Mouse (Mus musculus) neural tube, embryonic 11.5 days (tissue): ENCODE measurements around the gene Pik3ca. TPM values are rescaled to one million over a fixed set of nuclear protein-coding genes. Genes with fewer than 3 reads are reported as not detected.

ENCODE experiments used
- ATAC-seq: fragments of 200-750 bp; cut with Nextera tagmentation; 2 replicates; pipeline ENCODE4 v1.8.0; 2017; ENCODE audit warnings: moderate number of reproducible peaks, mild to moderate bottlenecking, moderate TSS enrichment, moderate library complexity; ENCODE audit not compliant: insufficient read depth, low FRiP score, low TSS enrichment
- DNase-seq: peaks from one replicate; pipeline ENCODE4 v3.0.0-alpha.2; 2015; ENCODE audit warnings: low spot score
- H3K27ac ChIP-seq: fragments of 300-500 bp; sonication (generic); 2 replicates; pipeline ENCODE4 v1.5.1; 2014; ENCODE audit warnings: low read depth, mild to moderate bottlenecking, low read length
- H3K27me3 ChIP-seq: fragments of 300-500 bp; sonication (generic); 2 replicates; pipeline ENCODE4 v1.6.1; 2014; ENCODE audit warnings: mild to moderate bottlenecking, low read length, mixed read lengths; ENCODE audit not compliant: control insufficient read depth, insufficient read depth
- H3K36me3 ChIP-seq: fragments of 300-500 bp; sonication (generic); 2 replicates; pipeline ENCODE4 v1.6.1; 2014; ENCODE audit warnings: mild to moderate bottlenecking, low read length, moderate library complexity, mixed read lengths; ENCODE audit not compliant: control insufficient read depth, insufficient read depth
- H3K4me1 ChIP-seq: fragments of 300-500 bp; sonication (generic); 2 replicates; pipeline ENCODE4 v1.6.1; 2014; ENCODE audit warnings: low read length, mixed read lengths; ENCODE audit not compliant: control insufficient read depth, insufficient read depth
- H3K4me2 ChIP-seq: fragments of 300-500 bp; sonication (generic); 2 replicates; pipeline ENCODE4 v1.6.1; 2014; ENCODE audit warnings: low read depth, mild to moderate bottlenecking, moderate library complexity
- H3K4me3 ChIP-seq: fragments of 300-500 bp; sonication (generic); 2 replicates; pipeline ENCODE4 v1.5.1; 2014; ENCODE audit warnings: low read depth, low read length
- H3K9ac ChIP-seq: fragments of 300-500 bp; sonication (generic); 2 replicates; pipeline ENCODE4 v1.6.1; 2014; ENCODE audit warnings: mild to moderate bottlenecking, low read length
- H3K9me3 ChIP-seq: fragments of 300-500 bp; sonication (generic); 2 replicates; pipeline ENCODE4 v1.6.1; 2016; ENCODE audit warnings: low read length; ENCODE audit not compliant: control insufficient read depth
- WGBS: fragments of 180-500 bp; shearing (Covaris S2); extraction: QIAGEN DNeasy Blood & Tissue Kit; methylation state at CpG from one replicate; pipeline ENCODE4 v1.1.7; 2014; 5-methylcytosine and 5-hydroxymethylcytosine counted together
- polyA plus RNA-seq: library from polyadenylated mRNA; unstranded; fragments of >200 nt; fragmentation: Nextera tagmentation; extraction: Ambion mirVana; gene quantifications from 2 replicates; pipeline ENCODE4 v1.2.1, GENCODE M21; 2014

Pik3ca gene
- 17.2 and 23.0 TPM in 2 replicates for polyA plus RNA-seq

DNA sequence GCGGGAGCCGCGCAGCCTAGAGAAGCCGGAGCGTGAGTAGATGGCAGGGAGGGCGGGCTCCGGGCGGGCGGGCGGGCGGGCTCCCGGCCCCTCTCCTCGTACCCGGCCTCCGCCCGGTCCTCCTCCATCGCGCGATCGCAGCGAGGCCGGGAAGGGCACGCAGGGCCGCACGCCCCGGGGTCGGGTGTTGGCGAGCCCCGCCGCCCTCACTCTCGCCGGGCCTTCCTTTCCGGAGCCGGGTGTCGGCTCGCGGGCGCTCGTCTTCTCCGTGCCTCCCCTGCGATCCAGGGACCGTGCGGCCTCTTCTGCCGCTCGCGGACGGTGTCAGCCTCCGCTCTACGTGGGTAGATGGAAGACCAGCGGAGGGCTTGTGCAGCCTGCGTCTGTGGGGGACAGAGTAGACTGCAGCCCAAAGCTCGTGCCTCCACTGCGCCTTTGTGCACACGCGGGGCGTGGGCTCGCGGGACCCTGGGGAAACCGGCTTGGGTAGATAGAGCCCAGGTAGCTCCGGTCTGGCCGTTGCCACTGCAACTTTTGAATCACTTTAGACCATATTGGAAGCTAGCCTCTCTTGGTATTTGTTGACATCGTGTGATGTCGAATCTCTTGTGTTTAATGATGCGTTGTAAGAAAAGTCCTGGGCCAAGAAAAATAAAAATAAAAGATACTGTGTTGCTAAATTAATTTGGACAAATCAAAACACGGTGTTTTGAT lies at the start of gene Pik3ca:
Pik3ca (plus strand) TSS at position 211 of the 714 bp plus-strand sequence.
- under 1% methylated on average over 58 of the region's 65 CpGs for WGBS
- peak within 1 kb of the TSS; percentile 88 for H3K4me3 ChIP-seq
- DNase-seq (peak; percentile 72), ATAC-seq (peak; percentile 73)
- H3K36me3 ChIP-seq = no peaks in the 10 kb centered on the region
- peak within 1 kb of the TSS; percentile 98 for H3K27ac ChIP-seq
- peak within 1 kb of the TSS; percentile 94 for H3K9ac ChIP-seq
- H3K27me3 ChIP-seq = no peaks in the 10 kb centered on the region
- no peaks in the 10 kb centered on the region for H3K9me3 ChIP-seq
- H3K4me1 ChIP-seq = peaks cover 13% of the 10 kb centered on the region
- peak within 1 kb of the TSS; percentile 54 for H3K4me2 ChIP-seq

- DNase-seq (no peak), ATAC-seq (no peak)
- H3K4me2 ChIP-seq = no peak overlapping the region
- H3K9ac ChIP-seq = no peak overlapping the region
- no peaks in the 10 kb centered on the region for H3K4me1 ChIP-seq
- no peak overlapping the region for H3K4me3 ChIP-seq
- 91% methylated on average over 6 of the region's 6 CpGs for WGBS
- H3K27ac ChIP-seq = no peak overlapping the region
- H3K9me3 ChIP-seq = no peaks in the 10 kb centered on the region
- H3K27me3 ChIP-seq = no peaks in the 10 kb centered on the region
- 0 out of 2 replicates have a peak, but pooled peaks cover 4% of the 10 kb centered on the region for H3K36me3 ChIP-seq
Measured at GRCm38 (mm10) chr3:32347881-32348280, 49.6 kb upstream of the Pik3ca start.

DNA sequence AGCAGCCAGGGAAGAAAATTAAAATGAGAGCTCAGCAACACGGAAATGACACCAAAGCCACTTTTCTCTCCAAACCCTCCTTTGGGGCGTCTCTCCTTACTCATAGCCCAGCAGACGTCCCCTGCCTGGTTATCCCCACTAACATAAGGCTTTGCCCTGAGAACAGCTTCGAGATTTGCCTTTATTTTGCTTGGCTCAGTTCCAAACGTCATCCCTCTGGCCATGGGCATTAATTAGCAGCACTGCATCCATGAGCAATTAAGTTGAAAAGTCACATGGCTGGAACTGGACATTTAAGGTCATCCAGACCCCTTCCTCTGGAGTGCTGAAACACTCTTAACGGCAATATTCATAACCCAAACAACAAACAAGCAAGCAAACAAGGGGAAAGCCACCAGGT lies 36.2 kb upstream of the Pik3ca start:
- H3K4me3 ChIP-seq = no peak overlapping the region
- H3K27me3 ChIP-seq = no peaks in the 10 kb centered on the region
- no peak overlapping the region for H3K9ac ChIP-seq
- no peak for ATAC-seq
- no peaks in the 10 kb centered on the region; the same call in 1 of the 2 replicates for H3K36me3 ChIP-seq
- H3K9me3 ChIP-seq = no peaks in the 10 kb centered on the region
- H3K4me1 ChIP-seq = 0 out of 2 replicates have a peak, but pooled peaks cover 3% of the 10 kb centered on the region
- no peak for DNase-seq
- 69% methylated on average over 6 of the region's 6 CpGs for WGBS
- no peak overlapping the region for H3K27ac ChIP-seq
- H3K4me2 ChIP-seq = no peak overlapping the region

- 0 out of 2 replicates have a peak overlapping the region, but pooled peaks have one; percentile 1 for H3K4me3 ChIP-seq
- H3K4me2 ChIP-seq = peak overlapping the region; percentile 79
- 0 out of 2 replicates have a peak, but pooled peaks cover 3% of the 10 kb centered on the region for H3K4me1 ChIP-seq
- no peaks in the 10 kb centered on the region for H3K9me3 ChIP-seq
- no peak overlapping the region for H3K27ac ChIP-seq
- H3K36me3 ChIP-seq = no peaks in the 10 kb centered on the region
- H3K9ac ChIP-seq = no peak overlapping the region
- H3K27me3 ChIP-seq = no peaks in the 10 kb centered on the region
- no peak for ATAC-seq
- WGBS = 44% methylated on average over 4 of the region's 4 CpGs
- no peak for DNase-seq
Measured at GRCm38 (mm10) chr3:32364195-32364594, 33.3 kb upstream of the Pik3ca start.

DNA sequence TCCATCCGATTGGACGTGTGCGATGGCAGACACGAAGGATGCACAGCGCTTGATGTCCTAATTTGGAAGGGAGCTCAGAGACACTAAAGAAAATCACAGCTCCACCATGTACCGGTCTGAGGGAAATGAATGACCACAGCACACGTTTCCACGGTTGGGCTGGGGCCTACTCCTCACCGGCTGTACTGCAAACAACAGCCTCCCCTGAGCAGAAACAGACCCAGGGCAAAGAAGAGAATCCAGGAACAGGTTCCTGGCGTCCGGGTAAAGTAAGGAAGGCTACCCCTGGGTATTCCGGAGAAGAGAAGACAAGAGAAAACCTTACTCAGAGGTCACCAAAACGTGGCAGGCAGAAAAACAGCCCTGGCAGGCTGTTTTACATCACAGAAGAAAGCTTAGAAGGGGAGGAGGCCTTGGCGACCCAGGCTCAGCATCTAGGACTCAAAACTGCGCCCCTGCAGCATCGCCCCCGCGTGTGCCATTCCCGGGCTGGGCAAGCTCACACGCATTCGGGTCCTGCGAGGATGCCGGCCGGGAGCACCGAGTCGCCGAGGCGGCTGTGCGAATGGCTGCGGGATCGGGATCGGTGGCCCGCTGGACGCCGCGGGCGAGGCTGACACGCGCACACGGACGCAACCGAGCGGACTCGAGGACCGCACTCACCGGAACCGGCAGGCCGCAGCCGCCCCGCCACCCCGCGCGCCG lies 32.5 kb upstream of the Pik3ca start:
- ATAC-seq (peak; percentile 77), DNase-seq (peak; percentile 72)
- 0 out of 2 replicates have a peak, but pooled peaks cover 3% of the 10 kb centered on the region for H3K4me1 ChIP-seq
- H3K4me3 ChIP-seq = peak overlapping the region; percentile 86
- H3K27me3 ChIP-seq = no peaks in the 10 kb centered on the region
- H3K4me2 ChIP-seq = peak overlapping the region; percentile 79
- 1% methylated on average over 52 of the region's 54 CpGs for WGBS
- no peaks in the 10 kb centered on the region for H3K36me3 ChIP-seq
- peak overlapping the region; percentile 90 for H3K9ac ChIP-seq
- peak overlapping the region; percentile 76 for H3K27ac ChIP-seq
- H3K9me3 ChIP-seq = no peaks in the 10 kb centered on the region

- Histone ChIP-seq H3K27me3 (no peaks in the 10 kb centered on the region), H3K9ac (peak within 1 kb of the TSS; percentile 90), H3K4me3 (peak within 1 kb of the TSS; percentile 86), H3K9me3 (no peaks in the 10 kb centered on the region), H3K27ac (peak within 1 kb of the TSS; percentile 76), H3K36me3 (no peaks in the 10 kb centered on the region), H3K4me2 (peak within 1 kb of the TSS; percentile 79), H3K4me1 (0 out of 2 replicates have a peak, but pooled peaks cover 3% of the 10 kb centered on the region)
- DNase-seq = peak; percentile 87
- WGBS = 4% methylated on average over 37 of the region's 48 CpGs
- peak; percentile 91 for ATAC-seq
Measured at GRCm38 (mm10) chr3:32365546-32366245, 31.8 kb upstream of the Pik3ca start, which contains the start of gene Zmat3. Gene Zmat3, minus strand, starts transcription at chr3:32366014.

GRCm38 (mm10) chr3:32366246-32366734 lies 31.2 kb upstream of the Pik3ca start:
- Histone ChIP-seq H3K9ac (no peak overlapping the region; the same call in 1 of the 2 replicates), H3K4me3 (peak overlapping the region; percentile 86), H3K27ac (no peak overlapping the region), H3K9me3 (no peaks in the 10 kb centered on the region), H3K4me1 (0 out of 2 replicates have a peak, but pooled peaks cover 3% of the 10 kb centered on the region), H3K4me2 (peak overlapping the region; percentile 79), H3K36me3 (no peaks in the 10 kb centered on the region), H3K27me3 (no peaks in the 10 kb centered on the region)
- DNase-seq (peak; percentile 18), ATAC-seq (peak; percentile 43; the same call in 1 of the 2 replicates)
- WGBS = 62% methylated on average over 17 of the region's 17 CpGs

- Histone ChIP-seq H3K27ac (no peak overlapping the region), H3K4me1 (0 out of 2 replicates have a peak, but pooled peaks cover 3% of the 10 kb centered on the region), H3K36me3 (no peaks in the 10 kb centered on the region), H3K9me3 (no peaks in the 10 kb centered on the region), H3K9ac (no peak overlapping the region), H3K27me3 (no peaks in the 10 kb centered on the region), H3K4me2 (no peak overlapping the region), H3K4me3 (no peak overlapping the region)
- WGBS = 97% methylated on average over 1 of the region's 1 CpGs
- DNase-seq (no peak), ATAC-seq (no peak)
Measured at GRCm38 (mm10) chr3:32367516-32367915, 30.0 kb upstream of the Pik3ca start.
